ENCODE assay signal across 16 mouse cellular contexts in genomic region chr2:104741015-104741758, GRCm38 (mm10). TPM values are rescaled to one million over a fixed set of nuclear protein-coding genes. Genes with fewer than 3 reads are reported as not detected.
A peak's percentile ranks its signal among the peaks of the same experiment; 100 is the strongest.
DNase-seq lines count a peak whose midpoint lies in the region; ATAC-seq and TF ChIP-seq lines count a peak whose summit lies in the region.
"Had no signal": no experiment of that assay in that cellular context is flagged by ENCODE, and none has a peak within 500 bp of the region (broad histone marks: within the 10 kb centered on the region; RNA-seq: fewer than 3 reads in every experiment).

No protein-coding gene starts in this region.

- peak; percentile 41; the same call in 1 of the 2 replicates for ATAC-seq in forebrain, embryonic 16.5 days
- ATAC-seq in midbrain, embryonic 14.5 days (ENCODE audit: low FRiP score, low TSS enrichment): no peak

- no peaks in the 10 kb centered on the region for H3K9me3 ChIP-seq in forebrain, embryonic 16.5 days (ENCODE audit: control insufficient read depth, low read length)
- H3K9me3 ChIP-seq in midbrain, embryonic 14.5 days (ENCODE audit: control insufficient read depth, low read length): no peaks in the 10 kb centered on the region
- H3K9me3 ChIP-seq: megakaryocyte, embryonic 14.5 days had no signal

- peak; percentile 17 for DNase-seq in embryo, embryonic 10.5 days (ENCODE audit: low spot score)
- DNase-seq in embryo, embryonic 10 days (ENCODE audit: low spot score): no peak
- DNase-seq in liver, adult 2 months (ENCODE audit: extremely low read depth, low read depth, low spot score): peak; percentile 80
- no peak for DNase-seq in liver
- peak; percentile 7 for DNase-seq in midbrain, embryonic 14.5 days
- DNase-seq in frontal cortex, postnatal 14 days (ENCODE audit: low spot score in 2 of 2): no peak
- no peak for DNase-seq in left cerebral cortex, adult 2 months (ENCODE audit: extremely low spot score in 1 of 2, low spot score in 2 of 2)
- DNase-seq: cerebellum, adult 8-10 months; heart, adult 2 months; kidney, adult 18-20 months had no signal

- no peaks in the 10 kb centered on the region for H3K27me3 ChIP-seq in liver, adult 2 months (ENCODE audit: control insufficient read depth, insufficient read depth, low read length)
- H3K27me3 ChIP-seq in forebrain, embryonic 16.5 days (replicated peaks; ENCODE audit: control insufficient read depth, insufficient read depth, low read length): peaks cover 2% of the 10 kb centered on the region
- peaks cover 25% of the 10 kb centered on the region for H3K27me3 ChIP-seq in midbrain, embryonic 14.5 days (ENCODE audit: control insufficient read depth, insufficient read depth, low read length)

- H3K4me2 ChIP-seq in forebrain, embryonic 16.5 days (ENCODE audit: low read length): no peak overlapping the region; the same call in 1 of the 2 replicates
- H3K4me2 ChIP-seq in midbrain, embryonic 14.5 days (ENCODE audit: low read length): no peak overlapping the region

- TF ChIP-seq POLR2A in liver, adult 2 months (IDR thresholded peaks at IDR 0.05; ENCODE audit: extremely low read depth, insufficient read depth, low read length): no peak

- WGBS in liver, adult 2 months: 26% methylated on average over 7 of the region's 7 CpGs
- 11% methylated on average over 7 of the region's 7 CpGs for WGBS in forebrain, embryonic 16.5 days
- 30% methylated on average over 7 of the region's 7 CpGs for WGBS in midbrain, embryonic 14.5 days

- no peak for TF ChIP-seq CTCF in liver, adult 2 months (IDR thresholded peaks at IDR 0.05; ENCODE audit: low read depth, low read length)
- TF ChIP-seq CTCF in left cerebral cortex, adult 2 months (IDR thresholded peaks at IDR 0.05): no peak

- H3K36me3 ChIP-seq in liver, adult 2 months (ENCODE audit: control insufficient read depth, insufficient read depth, low read length): no peaks in the 10 kb centered on the region
- H3K36me3 ChIP-seq in forebrain, embryonic 16.5 days (ENCODE audit: control insufficient read depth, insufficient read depth): no peaks in the 10 kb centered on the region
- H3K36me3 ChIP-seq in midbrain, embryonic 14.5 days (ENCODE audit: control insufficient read depth, insufficient read depth, low read length): no peaks in the 10 kb centered on the region

- peak overlapping the region; percentile 96 for H3K4me3 ChIP-seq in liver, adult 2 months (ENCODE audit: insufficient read depth, low read depth, low read length)
- H3K4me3 ChIP-seq in forebrain, embryonic 16.5 days (replicated peaks; ENCODE audit: low read length): no peak overlapping the region
- H3K4me3 ChIP-seq in midbrain, embryonic 14.5 days (replicated peaks; ENCODE audit: low read depth, low read length): no peak overlapping the region
- no peak overlapping the region for H3K4me3 ChIP-seq in left cerebral cortex, adult 2 months

- H3K27ac ChIP-seq in liver, adult 2 months (replicated peaks; ENCODE audit: insufficient read depth, low read depth, low read length): peak overlapping the region; percentile 99
- no peak overlapping the region for H3K27ac ChIP-seq in forebrain, embryonic 16.5 days (ENCODE audit: low read length)
- no peak overlapping the region for H3K27ac ChIP-seq in midbrain, embryonic 14.5 days (replicated peaks; ENCODE audit: low read depth, low read length)
- H3K27ac ChIP-seq in left cerebral cortex, adult 2 months: no peak overlapping the region
- H3K27ac ChIP-seq: heart, adult 2 months had no signal

- intact Hi-C loops in left cerebral cortex, adult 2 months (cut with DNase I): loop anchor here (5.0 kb wide), 1 partner anchor 54 kb away; no protein-coding TSS in a partner anchor

- H3K9ac ChIP-seq in liver, adult 2 months (ENCODE audit: low read depth, low read length): peak overlapping the region; percentile 86
- no peak overlapping the region for H3K9ac ChIP-seq in forebrain, embryonic 16.5 days (replicated peaks; ENCODE audit: low read depth, low read length)
- H3K9ac ChIP-seq in midbrain, embryonic 14.5 days (replicated peaks; ENCODE audit: low read length): no peak overlapping the region

- H3K79me2 ChIP-seq in liver, adult 2 months (ENCODE audit: control insufficient read depth, insufficient read depth, low read length): peaks cover 18% of the 10 kb centered on the region; the same call in 1 of the 2 replicates

- H3K4me1 ChIP-seq in liver, adult 2 months (ENCODE audit: control insufficient read depth, insufficient read depth, low read length): peaks cover 10% of the 10 kb centered on the region
- peaks cover 19% of the 10 kb centered on the region for H3K4me1 ChIP-seq in forebrain, embryonic 16.5 days (replicated peaks; ENCODE audit: control insufficient read depth, insufficient read depth, low read length)
- 0 out of 2 replicates have a peak, but pooled peaks cover 6% of the 10 kb centered on the region for H3K4me1 ChIP-seq in midbrain, embryonic 14.5 days (ENCODE audit: control insufficient read depth, insufficient read depth, low read length)

RNA-seq across cellular contexts. Expression of gene Depdc7, which starts 1.5 kb away (rescaled TPM):
- total RNA-seq in liver, adult 2 months (2014; rRNA removed): 50.9 and 53.5 TPM in 2 replicates
- 26.4 and 30.0 TPM in 2 replicates for polyA plus RNA-seq in liver, adult 2 months (2012; rRNA removed)
- 1.9 and 2.4 TPM in 2 replicates for polyA plus RNA-seq in forebrain, embryonic 16.5 days (2015; fragmentation: Nextera tagmentation; extraction: Ambion mirVana)
- polyA plus RNA-seq in midbrain, embryonic 14.5 days (2014; fragmentation: Nextera tagmentation; extraction: Ambion mirVana): 1.1 and 1.2 TPM in 2 replicates
- total RNA-seq in left cerebral cortex, adult 2 months (2021): 1 to 10 TPM in 1 of 2 experiments, under 1 TPM in 1; 0.63 to 1.4 TPM
- polyA plus RNA-seq: erythroblast, embryonic 14.5 days had no signal

RNA-seq across cellular contexts. Expression of gene Pin1rt1, which starts 25.0 kb away (rescaled TPM):
- not detected in 2 replicates for total RNA-seq in liver, adult 2 months (2014; rRNA removed)
- polyA plus RNA-seq in liver, adult 2 months (2012; rRNA removed): not detected in 2 replicates
- 0.18 TPM in 1 of 2 replicates, not detected in the other for polyA plus RNA-seq in forebrain, embryonic 16.5 days (2015; fragmentation: Nextera tagmentation; extraction: Ambion mirVana)
- not detected in 2 replicates for polyA plus RNA-seq in midbrain, embryonic 14.5 days (2014; fragmentation: Nextera tagmentation; extraction: Ambion mirVana)
- total RNA-seq in left cerebral cortex, adult 2 months (2021): not detected
- total RNA-seq: adrenal gland, adult 18-20 months; heart, adult 2 months; left cerebral cortex, postnatal 14 days; MEL had no signal
- polyA plus RNA-seq: erythroblast, embryonic 14.5 days; heart, adult 2 months had no signal

RNA-seq across cellular contexts. Expression of gene Tcp11l1, which starts 29.2 kb away (rescaled TPM):
- 4.1 and 5.3 TPM in 2 replicates for total RNA-seq in liver, adult 2 months (2014; rRNA removed)
- polyA plus RNA-seq in liver, adult 2 months (2012; rRNA removed): 3.1 and 3.5 TPM in 2 replicates
- polyA plus RNA-seq in forebrain, embryonic 16.5 days (2015; fragmentation: Nextera tagmentation; extraction: Ambion mirVana): 51.0 and 54.0 TPM in 2 replicates
- polyA plus RNA-seq in midbrain, embryonic 14.5 days (2014; fragmentation: Nextera tagmentation; extraction: Ambion mirVana): 66.1 and 80.2 TPM in 2 replicates
- total RNA-seq in left cerebral cortex, adult 2 months (2021): 10 to 100 TPM; 41.5 to 42.6 TPM

Comparison
In these comparisons a context has a peak if more than half of its experiments do, and no peak if none do; other contexts are left out.
1. DNase-seq: peak in embryo, embryonic 10.5 days (single experiment), liver, adult 2 months (single experiment) and midbrain, embryonic 14.5 days (single experiment); none in embryo, embryonic 10 days (single experiment), liver (single experiment), frontal cortex, postnatal 14 days (0 of 2) and left cerebral cortex, adult 2 months (0 of 2).
2. RNA of gene Tcp11l1, which starts 29.2 kb away (polyA plus RNA-seq): 66.1 to 80.2 TPM in midbrain, embryonic 14.5 days and 51.0 to 54.0 TPM in forebrain, embryonic 16.5 days; 3.1 to 3.5 TPM in liver, adult 2 months; every median in the first group is over 10 times any median in the second.